Mouse (Mus musculus) thymus, postnatal 4 days (tissue): ENCODE results near the gene Klhl7.

ENCODE experiments used
- DNase-seq: peaks from one replicate; pipeline ENCODE4 v3.0.0; 2021

Klhl7 gene

DNA sequence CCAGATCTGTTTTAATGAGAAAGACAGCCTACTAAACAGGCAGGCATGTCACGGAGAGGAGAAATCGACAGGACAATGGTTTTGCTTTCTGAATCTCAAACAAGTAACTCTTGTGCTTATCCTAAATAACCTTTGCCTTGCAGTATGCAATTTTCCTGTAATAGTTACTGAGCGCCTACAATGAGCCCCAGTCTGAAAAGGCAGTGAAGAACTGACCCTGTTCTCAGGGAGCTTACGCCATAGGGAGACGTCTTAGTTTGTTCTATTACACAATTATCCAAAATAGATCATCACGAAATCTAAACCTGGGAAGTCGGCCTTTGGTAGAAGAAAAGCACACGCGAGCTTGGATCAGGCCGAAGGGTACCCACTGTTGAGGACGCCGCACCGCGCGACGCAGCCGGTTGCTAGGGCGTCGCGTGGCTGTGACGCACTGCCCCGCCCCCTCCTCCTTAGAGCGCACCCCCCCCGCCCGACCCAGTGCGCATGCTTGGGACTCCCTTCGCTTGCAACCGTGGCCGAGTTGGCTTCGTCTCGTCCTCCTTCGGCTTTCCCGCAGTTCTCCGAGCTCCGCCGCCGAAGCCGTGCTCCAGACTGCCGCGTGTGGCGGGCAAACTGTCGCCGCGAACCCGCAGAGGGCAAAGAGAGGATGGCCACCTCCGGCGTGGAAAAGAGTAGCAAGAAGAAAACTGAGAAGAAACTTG is at the start of gene Klhl7:
TSS of gene Klhl7 (plus strand) at position 500 of the 704 bp plus-strand sequence.
- peak; percentile 93 for DNase-seq

- DNase-seq, result no peak
These were observed 48.4 kb upstream of the Klhl7 start for GRCm38 (mm10) chr5:24051755-24052675.

- DNase-seq, result no peak
These were observed 46.9 kb upstream of the Klhl7 start for GRCm38 (mm10) chr5:24053245-24054190.

- DNase-seq, result no peak
These were observed 46.0 kb upstream of the Klhl7 start for GRCm38 (mm10) chr5:24054382-24054781.

GRCm38 (mm10) chr5:24056865-24057264 is 43.5 kb upstream of the Klhl7 start:
- DNase-seq, result no peak

DNA sequence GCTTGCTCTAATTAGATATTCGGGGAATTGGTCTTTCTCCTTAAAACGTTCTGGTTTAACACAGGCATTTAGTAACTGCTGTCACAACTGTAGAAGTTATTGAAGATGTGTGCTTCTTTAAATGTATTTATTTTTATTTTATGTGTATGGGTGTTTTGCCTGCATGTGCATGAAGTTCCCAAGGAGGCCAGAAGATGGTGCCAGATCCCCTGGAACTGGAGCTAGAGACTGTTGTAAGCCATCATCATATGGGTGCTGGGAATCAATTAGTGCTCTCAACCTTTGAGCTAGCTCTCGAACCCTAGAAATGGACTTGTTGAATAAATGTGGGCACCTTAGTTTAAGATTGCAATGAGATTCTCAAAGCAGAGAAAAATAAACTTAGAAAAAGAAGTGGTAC is 42.8 kb upstream of the Klhl7 start:
- DNase-seq, result peak; percentile 38

DNA sequence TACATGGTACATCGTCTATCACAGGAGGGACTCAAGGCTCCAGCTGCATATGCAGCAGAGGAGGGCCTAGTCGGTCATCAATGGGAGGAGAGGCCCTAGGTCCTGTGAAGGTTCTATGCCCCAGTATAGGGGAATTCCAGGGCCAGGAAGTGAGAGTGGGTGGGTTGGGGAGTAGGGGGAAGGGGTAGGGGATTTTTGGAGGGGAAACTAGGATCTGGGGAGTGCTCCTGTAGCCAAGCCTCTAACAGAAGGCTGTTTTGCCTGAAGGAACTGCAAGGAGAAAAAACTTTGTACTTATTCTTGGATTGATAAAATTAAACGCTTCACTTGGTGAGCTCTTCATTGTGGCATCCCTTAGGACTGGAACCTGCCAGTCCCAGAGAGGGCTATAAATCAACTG is 39.5 kb upstream of the Klhl7 start:
- no peak for DNase-seq

DNA sequence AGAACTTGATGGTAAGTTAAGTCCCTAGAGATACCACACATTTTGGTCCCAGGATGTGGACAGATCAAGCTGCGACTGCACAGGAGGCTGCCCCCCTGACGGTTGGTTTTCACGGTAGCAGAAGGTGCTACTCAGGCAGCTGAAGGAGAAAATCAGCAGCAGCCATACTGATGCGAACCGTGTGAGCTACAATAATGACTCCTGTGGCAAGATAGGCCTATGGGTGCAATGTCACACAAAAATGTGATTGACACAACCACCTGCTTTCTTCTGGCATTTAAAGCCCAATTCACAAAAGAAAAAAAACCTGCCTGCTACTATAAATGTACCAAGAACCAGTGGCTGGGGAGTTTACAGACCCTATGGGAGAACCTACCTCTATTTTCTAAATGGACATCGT is 37.4 kb upstream of the Klhl7 start:
- no peak for DNase-seq

- no peak for DNase-seq
These were observed 36.9 kb upstream of the Klhl7 start for GRCm38 (mm10) chr5:24063545-24063944.

- DNase-seq, result no peak
These were observed 31.4 kb upstream of the Klhl7 start for GRCm38 (mm10) chr5:24068955-24069354.

GRCm38 (mm10) chr5:24072031-24072430 is 28.4 kb upstream of the Klhl7 start:
- DNase-seq, result no peak

DNA sequence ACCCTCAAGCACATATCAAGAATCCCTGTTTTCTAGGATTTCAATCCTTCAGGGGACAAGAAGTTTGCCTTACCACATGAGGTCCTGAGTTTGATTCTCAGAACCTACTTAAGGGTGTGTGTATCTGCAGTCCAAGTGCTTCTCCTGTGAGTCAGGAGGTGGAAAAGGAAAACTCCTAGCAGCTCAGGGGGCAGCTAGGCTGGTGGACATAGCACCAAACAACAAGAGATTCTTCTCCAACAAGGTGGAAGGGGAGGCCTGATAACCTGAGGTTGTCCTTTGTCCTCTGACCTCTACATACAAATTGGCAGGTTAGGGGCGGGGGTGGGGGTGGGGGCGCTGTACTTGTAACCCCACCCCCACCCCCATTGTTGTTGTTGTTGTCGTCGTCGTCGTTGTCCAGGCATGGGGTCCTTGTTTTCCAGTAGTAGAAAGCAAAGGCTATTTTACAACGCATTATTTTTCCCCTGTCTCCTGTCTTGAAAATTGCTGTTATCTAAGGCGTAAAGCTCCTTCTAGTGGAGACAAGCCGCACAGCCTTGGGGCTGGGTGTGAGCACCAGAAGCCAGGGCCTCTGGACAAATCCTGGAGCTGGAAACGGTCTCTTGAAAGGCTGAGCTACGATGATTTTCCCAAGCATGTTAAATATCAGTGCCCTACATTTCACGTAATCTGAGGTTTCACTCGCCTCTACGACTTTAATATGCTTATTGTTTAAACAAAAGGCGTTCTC is 23.3 kb upstream of the Klhl7 start:
- peak; percentile 60 for DNase-seq

DNA sequence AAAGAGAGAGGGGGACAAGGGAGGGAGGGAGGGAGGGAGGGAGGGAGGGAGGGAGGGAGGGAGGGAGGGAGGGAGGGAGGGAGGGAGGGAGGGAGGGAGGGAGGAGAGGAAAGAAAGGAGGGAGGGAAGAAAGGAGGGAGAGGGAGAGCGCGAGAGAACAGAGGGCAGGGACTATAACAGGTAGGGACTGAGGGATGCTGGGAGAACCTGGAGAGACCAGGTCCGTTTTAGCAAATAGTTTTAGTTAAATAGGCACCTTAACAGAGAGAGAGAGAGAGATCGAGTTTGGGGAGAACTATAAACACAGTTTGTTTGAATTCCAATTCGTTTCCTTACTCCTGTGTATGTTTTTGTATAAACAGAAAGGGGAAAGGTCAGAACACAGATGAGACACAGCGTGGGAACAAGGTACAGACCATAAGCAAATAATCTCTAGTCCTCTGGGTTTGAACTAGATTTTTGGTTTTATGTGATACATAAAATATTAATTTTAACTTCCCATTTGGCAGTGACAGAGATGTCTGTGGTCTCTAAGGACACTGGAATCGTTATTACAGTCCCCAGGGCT is 22.6 kb upstream of the Klhl7 start:
- DNase-seq, result no peak

DNA sequence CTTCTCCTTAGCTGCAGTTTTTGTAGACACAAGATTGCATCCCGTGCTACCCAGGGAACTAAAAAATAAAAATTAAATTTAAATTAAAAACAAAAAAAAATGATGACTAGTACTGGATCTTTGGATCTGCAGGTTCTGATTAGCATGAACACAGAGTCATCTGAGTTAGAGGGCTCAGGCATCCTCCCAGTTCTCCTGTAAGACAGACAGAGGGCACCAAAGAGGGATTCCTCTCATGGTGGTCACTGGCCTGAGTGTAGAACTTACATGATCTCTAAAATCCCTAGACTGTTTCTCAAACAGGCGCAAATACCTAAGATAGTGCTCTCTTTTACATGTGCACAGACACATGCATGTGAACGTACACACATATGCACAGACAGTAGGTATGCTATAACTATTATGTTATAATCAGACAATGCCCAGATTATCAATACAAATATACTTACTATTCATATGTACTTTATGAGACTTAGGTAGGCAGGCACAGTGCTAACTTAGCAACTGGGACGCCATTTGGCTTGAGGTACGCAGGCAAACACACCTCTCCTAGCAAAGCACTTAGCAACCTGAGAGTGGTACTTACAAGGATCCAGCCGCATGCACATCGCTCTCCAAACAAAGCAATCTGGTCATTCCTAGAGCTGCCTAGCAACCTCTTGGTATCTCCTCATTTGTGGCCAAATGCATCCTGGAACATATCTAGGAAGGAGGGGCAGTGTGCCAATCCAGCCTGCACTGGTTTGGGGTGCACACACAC is 21.8 kb upstream of the Klhl7 start:
- DNase-seq, result no peak

DNA sequence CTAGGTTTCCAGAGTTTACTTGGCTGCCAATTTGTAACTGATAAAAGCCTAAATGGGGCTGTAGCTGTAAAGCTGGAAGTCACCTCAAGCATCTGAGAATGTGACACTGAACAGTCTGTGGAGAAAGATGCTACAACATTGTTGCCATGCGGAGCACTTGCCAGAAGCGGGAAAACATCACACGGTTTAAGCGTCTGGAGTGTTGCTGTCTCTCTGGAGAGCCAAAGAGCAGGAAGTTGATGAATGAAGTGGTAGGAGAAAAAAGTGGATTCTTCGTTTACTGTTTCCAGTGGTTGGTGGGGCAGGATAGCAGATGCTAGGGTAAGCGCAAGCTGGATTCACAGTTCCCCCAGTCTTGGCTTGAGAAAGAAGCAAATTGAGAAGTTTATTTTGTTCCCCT is 19.6 kb upstream of the Klhl7 start:
- no peak for DNase-seq

DNA sequence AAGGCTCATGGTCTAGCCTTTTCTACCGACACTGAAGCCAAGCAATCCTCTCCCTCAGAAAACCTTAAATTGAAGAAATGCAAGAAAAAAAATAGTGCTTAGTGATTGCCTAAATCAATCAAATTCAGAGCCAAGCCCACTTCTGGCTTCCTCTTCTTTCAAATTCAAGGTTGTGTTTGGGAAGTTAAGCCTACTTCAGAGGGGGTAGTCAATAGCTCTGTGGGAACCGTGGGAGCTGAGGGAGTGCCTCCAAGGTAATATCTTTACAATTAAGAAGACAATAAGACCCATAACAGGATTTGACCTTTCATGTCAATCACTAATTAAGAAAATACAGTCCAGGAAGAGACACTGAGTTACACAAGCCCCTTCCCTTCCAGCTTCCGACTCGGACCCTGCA is 15.6 kb upstream of the Klhl7 start:
- DNase-seq, result no peak

DNA sequence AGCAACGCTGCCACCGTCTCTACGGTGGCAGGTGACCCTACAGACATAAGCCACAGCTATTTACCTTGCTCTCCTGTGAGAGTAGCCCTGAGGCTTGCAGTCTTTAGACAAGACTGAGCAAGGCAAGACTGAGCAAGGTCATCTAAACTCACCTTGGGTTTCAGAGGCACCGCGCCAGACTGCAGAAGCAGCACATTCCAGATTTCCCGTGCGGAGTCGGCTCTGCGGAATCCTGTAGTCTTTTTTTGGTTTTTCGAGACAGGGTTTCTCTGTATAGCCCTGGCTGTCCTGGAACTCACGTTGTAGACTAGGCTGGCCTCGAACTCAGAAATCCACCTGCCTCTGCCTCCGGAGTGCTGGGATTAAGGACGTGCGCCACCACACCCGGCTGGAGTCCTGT is 14.2 kb upstream of the Klhl7 start:
- no peak for DNase-seq

- DNase-seq, result no peak
These were observed 13.5 kb upstream of the Klhl7 start for GRCm38 (mm10) chr5:24086865-24087264.

- DNase-seq, result no peak
These were observed 12.0 kb upstream of the Klhl7 start for GRCm38 (mm10) chr5:24088451-24088850.

GRCm38 (mm10) chr5:24092496-24092895 is 7.9 kb upstream of the Klhl7 start:
- DNase-seq, result no peak

DNA sequence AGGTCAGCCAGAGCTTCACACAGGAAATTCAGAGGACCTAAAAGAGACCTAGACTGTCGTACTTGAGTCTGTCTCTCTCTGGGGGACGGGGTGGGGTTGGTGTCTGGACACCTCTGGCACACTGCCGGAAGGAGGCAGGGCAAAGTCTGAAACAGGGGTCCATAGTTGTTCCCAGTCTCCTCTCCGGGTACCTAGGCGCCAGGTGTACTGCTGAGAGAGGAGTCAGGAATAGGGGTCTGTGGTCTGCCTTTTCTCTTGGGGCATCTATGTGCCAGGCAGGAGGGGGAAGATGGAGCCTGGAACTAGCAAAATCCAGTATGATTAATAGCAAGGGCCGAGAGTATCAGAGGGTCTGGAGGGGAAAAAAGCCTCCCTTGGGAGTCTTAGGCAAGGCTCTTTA is 5.0 kb upstream of the Klhl7 start:
- DNase-seq, result no peak
